Mouse (Mus musculus) liver, embryonic 14.5 days (tissue): ENCODE measurements at regions not wholly inside any gene's neighbourhood (a gene's known extent, or its start where the extent isn't known, plus 50 kb on each side); places are given as distances from the start of the nearest gene placed in this dataset.

Source experiments
- CTCF ChIP-seq: IDR thresholded peaks from 2 replicates; pipeline ENCODE4 v1.5.1; 2016; ENCODE audit warnings: antibody characterized with exemption, low read depth, control low read depth
- EP300 ChIP-seq: IDR thresholded peaks from 2 replicates; pipeline ENCODE4 v1.6.1; 2016; ENCODE audit warnings: antibody characterized with exemption, low read depth

- no peak for TF ChIP-seq CTCF
- no peak for TF ChIP-seq EP300
Measured at GRCm38 (mm10) chr13:52037218-52037617, 190.7 kb downstream of the Gadd45g start.
